Mouse (Mus musculus): ENCODE measurements around the gene Evx2.

GRCm38 (mm10) chr2:74619676-74620246 is 39.6 kb downstream of the Evx2 start:
- TF ChIP-seq CTCF (conservative IDR thresholded peaks at IDR 0.05; ENCODE audit: low read length) = no peak
- no peak for TF ChIP-seq POU5F1 (IDR thresholded peaks at IDR 0.05; ENCODE audit: borderline replicate concordance, low read length)
